Mouse (Mus musculus): Measurements from ENCODE around the gene Ttll11. TPM values are rescaled to one million over a fixed set of nuclear protein-coding genes. Genes with fewer than 3 reads are reported as not detected.
A peak's percentile ranks its signal among the peaks of the same experiment; 100 is the strongest.

Gene Ttll11
- total and polyA plus RNA-seq, 3 experiments, result 2.1 to 6.1 (median 4.0) TPM

DNA sequence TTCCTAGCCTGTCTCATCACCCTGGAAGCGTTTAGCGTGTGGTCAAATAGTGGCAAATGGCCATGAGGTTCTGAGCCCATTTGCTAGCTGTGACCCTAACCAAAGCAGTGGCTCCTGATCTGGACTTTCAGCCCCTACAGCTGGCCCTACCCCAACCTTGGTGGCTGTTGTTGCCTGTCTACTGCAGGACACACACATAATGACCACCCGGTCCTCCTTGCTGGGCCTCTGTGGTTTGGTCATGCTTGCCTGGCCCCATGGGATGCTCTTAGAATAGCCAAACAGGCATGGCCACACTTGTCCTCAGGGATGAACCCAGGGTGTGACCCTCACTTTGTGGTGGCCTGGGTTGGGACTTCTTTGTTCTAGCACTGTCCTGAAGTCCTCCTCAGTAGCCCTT lies 80.0 kb downstream of the Ttll11 start:
- no peak for DNase-seq

DNA sequence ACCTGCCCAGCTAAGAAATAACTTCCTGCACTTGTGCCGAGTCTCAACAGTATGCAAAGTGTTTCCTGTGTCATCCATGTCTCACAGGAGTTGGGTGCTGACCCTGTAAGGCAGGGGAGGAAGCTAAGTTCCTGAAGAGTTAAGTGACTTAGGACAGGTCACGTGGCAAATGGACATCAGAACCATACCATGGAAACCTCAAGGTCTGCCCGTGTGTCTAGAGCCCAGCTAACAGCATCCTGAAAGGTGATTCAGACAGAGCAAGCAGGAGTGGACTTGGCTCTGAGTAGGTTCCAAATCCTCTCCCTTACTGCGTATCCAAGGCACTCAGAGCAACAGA lies 80.6 kb downstream of the Ttll11 start:
- DNase-seq, result no peak

DNA sequence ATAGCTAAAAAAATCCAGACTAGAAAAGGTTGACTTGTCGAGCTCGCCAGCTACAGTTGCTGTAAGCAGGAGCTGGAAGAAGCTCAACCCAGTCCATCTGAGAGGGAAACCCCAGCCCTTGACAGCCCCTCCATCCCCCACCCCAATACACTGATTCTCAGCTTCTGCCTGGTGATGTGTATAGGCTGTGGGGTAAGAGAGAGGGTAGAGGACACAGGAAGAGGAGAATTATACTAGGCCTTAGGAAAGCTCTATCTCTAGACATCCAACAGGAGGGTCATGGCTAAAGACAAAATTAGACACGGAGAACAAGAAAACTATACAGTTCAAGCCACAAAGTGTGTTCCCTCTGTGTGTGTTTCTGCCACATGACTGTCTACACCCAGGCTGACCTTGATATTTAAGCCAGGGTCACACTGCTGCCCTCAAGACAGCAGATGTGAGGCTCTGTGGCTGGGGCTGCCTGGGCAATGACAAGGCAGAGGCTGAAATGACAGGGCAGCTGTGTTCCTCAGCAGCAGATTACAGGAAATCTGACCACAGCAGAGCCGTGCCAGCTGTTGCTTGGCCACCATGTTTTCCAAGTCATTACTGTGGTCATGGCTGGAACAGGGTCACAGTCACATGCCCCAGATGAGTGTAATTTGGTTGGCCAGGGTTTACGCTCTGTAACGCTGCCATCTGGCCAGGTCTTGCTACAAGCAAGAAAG lies 81.1 kb downstream of the Ttll11 start:
- peak; percentile 77 for DNase-seq

DNA sequence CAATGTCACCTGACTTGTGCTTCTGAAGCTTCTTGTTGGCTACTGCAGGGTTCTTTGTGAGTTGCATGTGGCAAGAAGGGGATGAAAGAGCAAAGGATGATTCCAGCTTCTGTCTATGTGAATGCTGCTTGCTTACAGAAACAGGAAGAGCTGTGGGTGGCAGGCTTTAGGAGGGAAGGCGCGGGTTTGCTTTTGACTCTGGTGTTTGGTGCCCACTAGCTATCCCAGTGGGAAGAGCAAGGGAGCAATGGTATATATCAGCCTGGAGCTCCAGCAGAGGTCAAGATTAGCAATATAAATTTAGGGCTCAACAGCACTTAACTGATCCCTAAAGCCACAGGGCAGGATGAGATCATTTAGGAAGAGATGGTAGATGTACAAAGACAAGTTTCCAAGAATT lies 82.6 kb downstream of the Ttll11 start:
- DNase-seq, result no peak

DNA sequence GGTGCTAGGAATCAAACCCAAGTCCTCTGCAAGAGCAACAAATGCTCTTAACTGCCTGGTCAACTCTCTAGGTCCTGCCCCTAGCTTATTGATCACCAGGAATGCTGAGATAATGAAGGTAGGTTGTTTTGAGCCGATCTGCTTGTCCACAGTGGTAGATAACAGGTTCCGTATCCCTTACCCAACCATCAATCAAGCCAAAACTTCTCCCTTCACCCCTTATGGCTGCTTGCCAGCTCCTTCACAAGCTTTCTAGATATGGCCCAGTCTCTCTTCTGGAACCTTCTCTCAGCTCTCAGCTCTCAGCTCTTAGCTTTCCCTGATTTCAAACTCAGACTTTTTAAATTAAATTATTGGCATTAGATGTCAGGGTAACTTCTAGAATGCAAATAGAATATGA lies 85.2 kb downstream of the Ttll11 start:
- DNase-seq, result no peak

DNA sequence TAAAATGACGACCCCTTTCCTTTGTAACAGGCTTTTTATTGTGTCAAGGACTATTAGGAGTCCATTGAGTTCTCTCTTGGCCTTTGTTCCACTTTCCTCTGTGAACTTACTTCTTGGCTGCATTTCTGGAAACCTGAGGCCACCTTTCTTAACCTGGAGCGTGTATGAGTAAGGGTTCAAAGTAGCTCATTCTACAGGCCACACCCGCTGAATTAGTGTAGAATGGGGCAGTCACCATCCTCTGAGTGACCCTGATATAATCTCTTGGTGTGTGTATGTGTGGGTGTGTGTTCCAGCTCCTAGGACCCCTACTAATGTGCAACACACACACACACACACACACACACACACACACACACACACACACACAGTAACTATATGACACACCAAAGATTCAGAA lies 89.1 kb downstream of the Ttll11 start:
- no peak for DNase-seq

DNA sequence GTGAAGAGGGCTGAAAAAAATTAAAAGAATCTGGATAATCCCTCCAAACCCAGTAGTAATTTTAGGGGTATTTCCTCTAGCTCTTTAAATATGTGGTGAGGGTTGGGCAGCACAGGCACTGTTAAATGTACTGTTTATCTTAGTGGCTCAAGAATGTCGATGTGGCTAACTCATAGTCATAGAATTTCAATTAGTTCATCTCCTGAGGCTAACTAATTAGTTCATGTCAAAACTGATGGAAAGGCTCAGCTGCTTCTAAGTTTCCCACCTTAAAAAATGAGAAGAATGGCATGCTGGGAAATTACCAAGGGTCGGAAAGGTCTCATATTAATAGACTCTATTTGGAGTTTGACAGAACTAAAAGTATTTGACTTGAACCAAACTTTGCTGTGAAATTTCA lies 89.9 kb downstream of the Ttll11 start:
- DNase-seq, result no peak

DNA sequence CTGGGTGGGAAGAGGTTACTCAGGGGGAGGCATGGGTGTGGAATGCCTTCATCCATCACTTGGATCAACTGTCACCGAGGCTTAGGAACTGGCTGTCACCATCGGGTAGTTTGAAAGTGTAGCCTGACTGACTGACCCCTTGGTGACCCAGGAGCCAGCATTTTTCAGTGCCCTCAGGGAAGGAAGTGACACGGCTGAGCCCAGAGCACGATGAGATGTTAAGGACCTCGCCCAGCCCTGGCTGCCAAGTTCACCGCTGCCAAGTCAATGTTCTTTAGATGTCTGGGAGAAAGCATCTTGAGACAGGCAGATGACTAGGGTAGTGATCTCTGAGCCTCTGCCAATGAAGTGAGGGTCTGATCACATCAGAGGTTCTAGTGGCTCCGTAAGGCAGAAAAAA lies 95.4 kb downstream of the Ttll11 start:
- peak; percentile 33 for DNase-seq

DNA sequence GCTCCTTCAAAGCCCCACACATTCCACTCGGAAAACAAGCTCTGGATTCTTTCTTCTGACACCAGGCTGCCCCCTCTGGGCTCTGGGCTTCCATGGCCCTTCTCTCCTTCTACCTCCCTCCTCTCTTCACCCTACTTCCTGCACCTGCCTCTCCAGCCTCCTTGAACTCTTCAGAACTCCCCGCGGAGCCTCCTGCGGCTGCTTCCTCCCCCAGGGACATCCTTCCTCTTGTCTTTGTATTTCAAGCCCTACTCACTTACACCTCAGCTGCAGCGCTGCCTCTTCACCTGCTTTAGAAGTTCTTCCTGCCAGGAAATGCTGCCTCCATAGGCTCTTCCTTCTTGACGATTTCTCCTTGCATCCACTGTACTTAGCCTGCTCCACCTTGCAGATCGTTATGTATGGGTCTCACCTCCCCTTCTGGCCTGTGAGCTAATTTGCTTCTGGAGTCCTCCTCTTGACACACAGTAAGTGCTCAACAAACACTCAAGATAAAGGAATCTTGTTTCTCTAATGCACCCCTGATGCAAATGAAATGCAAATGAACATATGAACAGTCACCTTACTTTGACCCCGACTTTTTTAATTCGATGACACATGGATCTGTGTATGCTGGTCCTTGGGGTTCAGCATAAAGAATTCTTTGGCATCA lies 97.3 kb downstream of the Ttll11 start:
- DNase-seq, result no peak

DNA sequence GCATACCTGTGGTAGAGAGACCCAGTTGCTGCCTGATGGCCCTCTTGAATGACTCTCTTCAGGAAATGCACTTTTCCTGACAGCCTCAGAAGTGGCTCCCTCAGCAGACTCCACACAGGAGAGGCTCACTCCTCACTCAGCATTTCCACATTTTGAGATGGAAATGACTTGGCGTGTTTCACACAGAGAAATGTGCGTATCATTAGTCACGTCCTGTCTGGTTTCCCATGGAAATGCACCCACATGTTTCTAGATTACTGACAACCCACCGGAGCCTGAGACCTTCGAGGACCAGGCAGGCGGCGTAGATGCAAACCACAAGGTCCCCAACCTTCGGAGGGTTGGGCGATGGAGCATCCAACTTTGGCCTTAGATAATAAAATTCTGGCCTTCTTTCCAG lies 97.8 kb downstream of the Ttll11 start:
- DNase-seq, result no peak

DNA sequence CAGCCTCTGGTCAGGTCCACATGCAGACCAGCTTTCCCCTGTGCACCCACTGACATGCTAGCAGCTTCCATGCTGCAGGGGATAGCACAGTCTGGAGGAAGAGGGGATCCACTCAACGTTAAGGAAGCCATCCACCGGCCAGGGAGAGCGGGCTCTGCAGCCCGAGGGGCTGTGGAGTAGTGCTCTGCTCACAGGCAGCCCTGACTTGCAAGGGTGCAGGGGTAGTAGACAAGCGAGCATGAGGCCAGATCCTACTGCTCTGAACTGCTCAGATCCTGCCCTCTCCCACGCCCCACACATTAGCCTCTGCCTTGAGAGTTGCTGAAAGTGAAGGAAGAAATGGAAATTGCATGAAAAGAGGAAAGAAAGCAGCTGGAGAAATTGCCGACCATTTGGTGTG lies 99.4 kb downstream of the Ttll11 start:
- DNase-seq, result no peak

DNA sequence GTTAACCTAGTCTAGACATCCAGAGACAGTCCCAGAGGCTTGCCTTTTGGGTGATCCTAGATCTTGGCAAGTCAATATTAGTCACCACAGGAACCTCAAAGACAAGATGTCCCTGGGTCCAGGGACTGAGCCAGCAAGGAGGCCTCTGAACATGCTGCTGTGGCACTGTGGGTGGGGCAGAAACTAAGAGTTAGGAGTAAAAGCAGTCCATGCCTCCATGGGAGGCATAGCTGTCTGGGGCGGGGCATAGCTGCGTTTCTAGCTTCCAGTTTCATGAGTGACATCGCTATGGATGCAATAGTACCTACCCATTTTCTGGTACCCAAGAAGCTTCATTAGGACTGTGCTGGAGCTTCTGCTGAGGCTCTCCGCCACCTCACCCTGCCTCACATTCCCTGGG lies 99.8 kb downstream of the Ttll11 start:
- DNase-seq, result no peak

DNA sequence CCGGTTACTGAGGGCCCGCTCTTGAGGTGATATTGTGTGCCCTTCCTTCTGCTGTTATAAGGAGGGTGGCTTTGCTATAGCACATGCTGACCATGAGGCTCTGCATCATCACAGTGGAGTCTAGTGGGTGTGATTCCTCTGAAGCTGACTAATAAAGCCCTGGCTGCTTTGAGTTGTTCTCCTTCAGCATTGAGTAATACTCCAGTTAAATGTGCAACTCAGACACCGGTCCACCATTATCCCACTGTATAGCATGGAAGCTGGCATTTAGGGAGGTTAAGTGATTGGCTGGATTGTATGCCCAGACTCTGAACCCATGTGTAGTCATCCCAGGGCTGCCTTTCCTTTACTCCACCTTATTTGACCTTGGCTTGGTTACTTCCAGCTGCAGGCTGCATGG lies 101.2 kb downstream of the Ttll11 start:
- DNase-seq, result peak; percentile 49

DNA sequence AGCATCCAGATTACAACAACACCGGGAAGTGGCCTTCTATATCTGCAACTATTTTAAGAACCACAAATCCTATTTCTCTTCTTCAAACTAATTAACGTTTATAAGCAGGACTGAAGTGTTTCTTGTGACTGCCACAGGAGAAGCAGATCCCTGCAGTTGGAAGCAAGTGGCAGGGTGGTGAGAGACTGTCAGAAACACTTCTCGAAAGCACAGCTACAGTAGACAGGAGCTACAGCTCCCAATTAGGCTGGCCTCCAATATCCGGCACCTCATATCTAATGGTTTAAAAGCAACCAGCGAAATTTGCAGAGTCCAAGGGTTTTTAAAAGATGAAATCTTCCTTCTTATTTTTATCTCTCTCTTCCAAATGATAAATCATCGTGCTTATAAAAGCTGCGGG lies 104.1 kb downstream of the Ttll11 start:
- DNase-seq, result no peak

DNA sequence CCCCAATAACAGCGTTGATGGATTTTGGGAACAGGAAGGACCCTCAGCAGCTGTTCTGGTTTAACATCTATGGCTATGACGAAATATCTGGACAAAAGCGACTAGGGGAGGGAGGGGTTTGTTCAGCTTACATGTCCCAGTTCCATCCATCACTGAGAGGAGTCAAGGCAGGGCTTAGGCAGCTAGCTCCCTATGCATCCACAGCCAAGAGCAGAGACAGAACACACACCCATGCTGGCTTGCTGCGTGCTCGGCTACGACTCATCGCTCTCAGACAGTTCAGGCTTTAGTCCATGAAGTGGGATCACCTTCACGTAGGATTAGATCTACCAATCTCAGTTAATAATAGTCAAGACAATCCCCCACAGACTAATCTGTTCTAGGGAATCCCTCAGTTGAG lies 105.3 kb downstream of the Ttll11 start:
- DNase-seq, result no peak

DNA sequence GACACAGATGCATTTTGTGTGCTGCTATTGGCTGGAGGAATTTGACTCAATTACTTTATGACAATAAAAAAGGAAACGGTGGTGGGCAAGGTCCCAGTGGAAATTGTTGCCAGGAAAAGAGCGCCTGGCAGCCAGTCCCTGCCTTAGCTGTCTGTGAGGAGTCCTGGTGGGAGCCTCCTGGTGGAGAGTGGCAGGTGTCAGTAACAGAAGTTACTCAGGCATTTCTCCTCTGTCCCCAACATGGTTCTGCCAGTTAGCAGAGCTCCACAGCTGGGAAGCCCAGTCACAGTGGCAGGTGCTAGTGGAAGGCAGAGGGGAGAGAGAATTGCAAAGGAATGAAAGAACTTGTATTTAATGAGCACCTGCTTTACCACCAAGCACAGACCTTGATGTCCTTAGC lies 110.5 kb downstream of the Ttll11 start:
- DNase-seq, result no peak

DNA sequence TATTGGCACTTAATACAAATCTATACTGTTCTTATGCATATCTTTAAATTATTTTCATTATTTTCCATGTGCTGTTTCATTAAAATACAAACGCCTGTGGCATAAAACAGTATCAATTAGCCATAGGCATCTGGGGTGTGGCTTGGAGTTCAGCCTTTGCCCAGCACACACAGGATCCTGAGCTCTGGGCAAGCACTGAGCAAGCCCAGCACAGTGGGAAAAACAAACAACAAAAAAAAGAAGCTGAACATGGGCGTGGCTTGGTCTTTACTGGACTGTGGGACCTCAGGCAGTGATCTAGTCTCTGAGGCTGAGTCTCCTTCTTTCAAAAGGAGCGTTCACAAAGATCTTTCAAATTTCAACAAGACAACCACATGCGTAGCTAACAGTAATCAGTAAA lies 116.4 kb downstream of the Ttll11 start:
- no peak for DNase-seq

DNA sequence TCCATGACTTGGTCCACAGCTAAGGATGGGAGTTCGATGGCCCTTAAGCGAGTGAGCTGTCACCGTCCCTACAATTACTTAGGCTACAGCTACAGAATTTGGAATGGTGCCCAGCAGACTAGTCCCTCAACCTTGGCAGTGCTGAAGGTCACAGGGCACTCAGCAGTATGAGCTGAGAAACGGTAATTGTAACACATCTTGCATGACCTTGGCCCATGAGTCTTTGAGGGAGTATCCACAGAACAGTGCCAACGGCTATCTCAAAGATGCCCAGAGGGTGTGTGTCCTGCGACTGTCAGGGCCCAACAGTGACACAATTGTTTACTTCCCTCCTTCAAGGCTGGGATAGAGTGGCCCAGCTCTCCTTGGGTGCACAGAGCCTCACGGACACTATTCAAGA lies 118.5 kb downstream of the Ttll11 start:
- DNase-seq, result peak; percentile 87

DNA sequence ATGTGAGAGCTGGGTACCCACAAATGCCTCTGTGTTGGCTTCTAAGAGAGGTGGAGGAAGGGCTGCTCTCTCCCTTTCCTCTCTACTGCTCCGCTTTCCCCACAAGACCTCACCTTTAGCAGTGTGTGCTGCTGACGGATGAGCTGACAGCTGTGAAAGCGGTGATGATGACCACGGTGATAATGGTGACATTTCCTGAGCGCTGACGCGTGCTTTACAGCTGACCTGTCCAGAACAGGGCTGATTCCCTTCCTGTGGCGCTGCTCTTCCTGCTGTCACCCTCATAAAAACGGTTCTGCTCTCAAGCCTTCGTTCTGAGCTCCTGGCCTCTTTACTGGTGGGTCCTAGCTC lies 119.3 kb downstream of the Ttll11 start:
- no peak for DNase-seq

DNA sequence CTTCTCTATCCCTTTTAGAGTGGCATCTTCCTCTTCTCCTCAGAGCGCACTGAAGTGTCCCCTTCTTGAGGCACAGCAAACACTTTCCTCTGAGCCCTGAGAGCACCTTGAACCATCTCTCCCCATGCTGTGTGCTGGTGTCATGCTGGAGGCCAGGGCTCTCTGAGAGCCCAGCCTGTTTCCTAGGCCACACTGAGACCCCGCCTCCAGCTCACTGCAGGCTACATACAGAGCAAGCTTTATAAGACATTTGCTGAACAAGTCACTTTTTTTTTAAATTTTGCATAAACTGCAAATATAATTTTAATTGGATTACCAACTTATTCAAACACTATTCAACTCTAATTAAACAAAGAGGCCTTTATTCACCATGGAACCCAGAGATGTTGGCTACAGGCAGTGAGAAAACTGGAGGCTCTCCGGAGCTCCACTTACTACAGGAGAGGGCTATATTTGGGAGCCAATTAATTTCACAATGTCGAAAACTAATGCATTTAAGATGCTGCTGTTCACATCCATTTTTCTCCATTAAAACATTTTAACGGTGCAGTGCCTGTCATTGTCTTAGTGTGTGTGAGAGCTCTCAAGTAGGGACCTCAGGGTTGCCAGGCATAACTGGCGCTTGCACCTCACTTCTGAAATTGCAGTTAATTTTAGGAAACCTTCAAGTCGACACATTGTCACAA lies 119.9 kb downstream of the Ttll11 start:
- DNase-seq, result no peak

DNA sequence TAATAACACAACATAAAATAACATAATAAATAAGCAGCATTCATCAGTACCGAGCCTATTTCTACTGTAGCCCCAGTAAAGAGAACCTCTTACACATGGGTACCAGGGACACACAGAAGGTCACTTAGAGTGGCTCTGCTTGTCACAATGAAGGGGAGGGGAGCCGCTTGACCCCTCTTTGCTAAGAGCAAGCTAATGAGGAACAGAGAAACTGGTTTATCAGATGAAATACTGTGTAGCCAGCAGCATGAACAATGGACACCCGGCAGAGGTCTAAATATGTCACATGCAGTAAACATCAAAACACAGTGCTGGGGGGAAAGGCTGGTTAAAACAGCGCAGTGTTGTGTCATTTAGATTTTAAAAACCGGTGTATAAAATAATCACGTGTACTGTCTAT lies 121.4 kb downstream of the Ttll11 start:
- no peak for DNase-seq

DNA sequence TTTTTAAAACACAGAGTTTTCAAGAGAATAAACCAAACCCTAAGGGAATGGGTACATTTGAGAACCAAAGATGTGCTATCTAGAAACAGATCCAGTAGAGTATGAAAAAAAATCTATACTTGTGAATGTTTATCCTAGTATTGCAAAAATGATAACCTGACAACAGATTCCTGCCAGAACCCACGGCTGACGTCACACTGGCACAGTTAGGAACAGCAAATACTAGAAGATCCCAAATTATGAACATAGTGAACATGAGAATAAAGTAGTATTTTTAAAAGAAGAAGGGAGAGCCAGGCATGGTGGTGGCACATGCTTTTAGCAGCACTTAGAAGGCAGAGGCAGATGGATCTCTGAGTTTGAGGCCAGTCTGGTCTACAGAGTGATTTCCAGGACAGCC lies 122.8 kb downstream of the Ttll11 start:
- no peak for DNase-seq

DNA sequence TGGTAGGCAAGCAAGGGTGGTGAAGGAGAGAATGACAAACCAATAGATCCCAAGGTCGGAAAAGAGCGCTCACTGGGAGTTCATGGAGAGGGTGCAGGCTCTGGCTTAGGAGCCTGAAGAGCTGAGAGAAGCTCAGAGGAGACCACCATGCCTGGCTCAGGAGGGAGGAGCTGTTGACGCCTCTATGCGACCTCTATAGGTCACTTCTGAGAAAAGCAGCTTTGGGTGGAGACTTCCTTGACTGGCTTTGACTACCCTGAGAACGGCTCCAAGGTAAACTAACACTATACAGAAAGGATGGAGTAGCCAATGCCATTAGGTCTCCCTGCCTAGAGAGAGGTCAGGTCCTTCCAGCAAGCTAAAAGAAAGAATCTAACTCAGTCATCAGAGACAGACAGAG lies 124.8 kb downstream of the Ttll11 start:
- no peak for DNase-seq

DNA sequence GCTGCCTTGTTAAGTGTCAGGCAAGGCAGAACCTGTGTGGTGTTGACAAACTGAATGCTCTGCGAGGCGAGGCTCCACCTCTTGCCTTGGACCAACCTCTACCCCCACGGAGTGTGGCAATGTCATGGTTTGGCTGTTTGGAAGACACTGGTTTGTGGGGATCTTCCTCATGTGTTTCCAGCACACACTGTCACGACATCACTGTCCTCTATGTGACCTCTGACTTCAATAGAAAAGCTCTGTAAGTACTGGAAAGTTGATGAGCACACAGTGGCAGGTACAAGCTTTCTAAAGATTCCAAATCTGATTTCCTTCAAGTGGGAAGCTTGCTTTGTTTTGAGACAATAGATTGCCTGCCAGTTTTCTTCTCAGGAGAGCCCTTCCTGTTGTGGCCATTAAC lies 126.7 kb downstream of the Ttll11 start:
- DNase-seq, result no peak

All from adrenal gland, adult 2 months (tissue).